Mouse (Mus musculus) liver, embryonic 13.5 days (tissue): ENCODE data around the gene Esyt1. TPM values are rescaled to one million over a fixed set of nuclear protein-coding genes. Genes with fewer than 3 reads are reported as not detected.

Experiments
- ATAC-seq: fragments of 200-750 bp; cut with Nextera tagmentation; 2 replicates; pipeline ENCODE4 v1.8.0; 2017; ENCODE audit warnings: low read depth, mild to moderate bottlenecking, moderate number of reproducible peaks, moderate library complexity
- DNase-seq: peaks from one replicate; pipeline ENCODE4 v3.0.0; 2022
- H3K27ac ChIP-seq: fragments of 300-500 bp; sonication (generic); 2 replicates; pipeline ENCODE4 v1.5.1; 2015; ENCODE audit warnings: moderate library complexity, mild to moderate bottlenecking, inconsistent platforms
- H3K27me3 ChIP-seq: fragments of 300-500 bp; sonication (generic); 2 replicates; pipeline ENCODE4 v1.6.1; 2015; ENCODE audit warnings: mild to moderate bottlenecking, inconsistent platforms
- H3K36me3 ChIP-seq: fragments of 300-500 bp; sonication (generic); 2 replicates; pipeline ENCODE4 v1.6.1; 2015; ENCODE audit warnings: mild to moderate bottlenecking, inconsistent platforms
- H3K4me1 ChIP-seq: fragments of 300-500 bp; sonication (generic); replicated peaks from 2 replicates; pipeline ENCODE4 v1.6.1; 2015; ENCODE audit warnings: inconsistent platforms
- H3K4me2 ChIP-seq: fragments of 300-500 bp; sonication (generic); 2 replicates; pipeline ENCODE4 v1.6.1; 2015; ENCODE audit warnings: inconsistent platforms, mild to moderate bottlenecking, moderate library complexity
- H3K4me3 ChIP-seq: fragments of 300-500 bp; sonication (generic); replicated peaks from 2 replicates; pipeline ENCODE4 v1.5.1; 2015; ENCODE audit warnings: mild to moderate bottlenecking, inconsistent platforms
- H3K9ac ChIP-seq: fragments of 300-500 bp; sonication (generic); 2 replicates; pipeline ENCODE4 v1.6.1; 2015; ENCODE audit warnings: mild to moderate bottlenecking, inconsistent platforms
- H3K9me3 ChIP-seq: fragments of 300-500 bp; sonication (generic); replicated peaks from 2 replicates; pipeline ENCODE4 v1.6.1; 2016; ENCODE audit warnings: inconsistent platforms
- whole genome bisulfite sequencing: fragments of 180-500 bp; shearing (Covaris S2); methylation state at CpG from one replicate; pipeline ENCODE4 v1.1.7; 2015; ENCODE audit not compliant: insufficient replicate concordance; 5-methylcytosine and 5-hydroxymethylcytosine counted together
- polyA plus RNA-seq: library from polyadenylated mRNA; unstranded; fragments of >200 nt; fragmentation: Nextera tagmentation; extraction: Ambion mirVana; gene quantifications from 2 replicates; pipeline ENCODE4 v1.2.1, GENCODE M21; 2015

Esyt1 gene
- polyA plus RNA-seq, 1 experiment from 2014 or later = 10.6 TPM

DNA sequence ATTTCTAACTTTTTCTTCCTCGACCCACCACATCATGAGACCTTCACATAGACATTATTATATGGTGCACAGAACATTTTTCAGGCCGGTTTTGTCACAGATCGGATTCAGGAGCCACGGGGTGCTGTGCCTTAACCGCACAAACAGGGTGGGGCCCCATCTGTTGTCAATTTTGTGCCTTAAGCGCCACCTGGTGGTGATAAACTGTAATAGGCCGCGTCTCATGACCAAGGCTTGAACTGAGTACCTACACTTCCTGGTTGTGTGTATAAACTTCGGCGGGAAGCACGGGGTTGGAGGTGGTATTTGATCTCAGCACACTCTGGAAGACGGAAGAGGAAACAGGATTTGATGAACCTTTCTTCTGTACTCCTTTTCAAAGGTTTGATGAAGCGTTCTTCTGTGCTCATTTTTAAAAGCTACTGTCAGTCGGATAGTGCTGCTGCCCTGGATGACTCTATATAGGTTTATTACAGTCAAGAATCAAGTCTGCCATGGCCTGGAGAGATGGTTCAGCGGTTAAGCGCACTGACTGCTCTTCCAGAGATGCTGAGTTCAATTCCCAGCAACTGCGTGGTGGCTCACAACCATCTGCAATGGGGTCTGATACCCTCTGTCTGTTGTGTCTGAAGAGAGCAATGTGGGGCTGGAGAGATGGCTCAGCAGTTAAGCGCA, 10.7 kb upstream of the Esyt1 start:
- DNase-seq (peak; percentile 86), ATAC-seq (peak; percentile 98)
- WGBS = 13% methylated on average over 18 of the region's 18 CpGs
- no peaks in the 10 kb centered on the region for H3K9me3 ChIP-seq
- peak overlapping the region; percentile 34 for H3K4me3 ChIP-seq
- no peaks in the 10 kb centered on the region; the same call in 1 of the 2 replicates for H3K27me3 ChIP-seq
- peak overlapping the region; percentile 56 for H3K9ac ChIP-seq
- H3K4me2 ChIP-seq = peak overlapping the region; percentile 52
- peak overlapping the region; percentile 58 for H3K27ac ChIP-seq
- H3K4me1 ChIP-seq = peaks cover 21% of the 10 kb centered on the region
- H3K36me3 ChIP-seq = no peaks in the 10 kb centered on the region; the same call in 1 of the 2 replicates

DNA sequence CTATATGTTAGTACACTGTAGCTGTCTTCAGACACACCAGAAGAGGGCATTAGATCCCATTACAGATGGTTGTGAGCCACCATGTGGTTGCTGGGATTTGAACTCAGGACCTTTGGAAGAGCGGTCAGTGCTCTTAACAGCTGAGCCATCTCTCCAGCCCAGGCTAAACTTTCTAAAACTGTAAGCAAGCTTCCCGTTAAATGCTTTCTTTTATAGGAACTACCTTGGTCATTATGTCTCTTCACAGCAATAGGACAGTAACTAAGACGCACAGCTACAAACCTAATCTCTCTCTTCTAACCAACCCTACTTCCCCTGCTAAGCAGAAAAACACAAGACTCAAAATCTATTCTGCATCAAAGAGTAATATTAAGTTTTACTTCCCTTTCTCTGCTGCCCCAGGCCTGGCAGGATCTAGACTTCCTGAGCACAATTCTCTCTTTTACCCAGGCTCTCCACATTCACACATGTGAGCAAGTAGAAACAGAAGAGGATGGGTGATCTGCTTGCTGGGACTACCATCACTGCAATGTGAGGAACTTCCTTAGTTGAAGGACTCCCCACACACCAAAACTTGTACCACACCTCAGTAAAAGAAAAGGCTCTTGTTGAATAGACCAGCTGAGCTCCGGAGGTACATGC, 10.1 kb upstream of the Esyt1 start:
- Histone ChIP-seq H3K36me3 (no peaks in the 10 kb centered on the region), H3K9me3 (no peaks in the 10 kb centered on the region), H3K4me1 (peaks cover 21% of the 10 kb centered on the region), H3K4me3 (peak overlapping the region; percentile 34), H3K4me2 (peak overlapping the region; percentile 52), H3K27me3 (no peaks in the 10 kb centered on the region; the same call in 1 of the 2 replicates), H3K27ac (peak overlapping the region; percentile 58), H3K9ac (peak overlapping the region; percentile 56)
- no peak for DNase-seq
- peak; percentile 40 for ATAC-seq
- WGBS = 61% methylated on average over 4 of the region's 4 CpGs

DNA sequence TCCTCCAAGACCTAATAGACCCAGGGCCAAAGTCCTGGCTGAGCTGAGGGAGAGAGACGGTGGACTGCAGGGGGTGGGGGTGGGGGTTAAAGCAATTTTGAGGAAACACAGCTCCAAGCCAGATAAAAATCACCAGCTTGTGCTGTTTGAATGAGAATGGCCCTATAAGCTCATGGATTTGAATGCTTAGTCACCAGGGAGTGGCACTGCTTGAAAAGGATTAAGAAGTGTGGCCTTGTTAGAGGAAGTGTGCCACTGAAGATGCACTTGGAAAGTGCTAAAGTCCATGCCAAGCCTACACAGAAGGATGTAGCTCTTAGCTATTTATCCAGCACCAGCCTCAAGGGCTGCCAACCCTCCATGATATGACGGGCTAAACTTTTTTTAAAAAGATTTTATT, 9.5 kb upstream of the Esyt1 start:
- no peak overlapping the region for H3K4me2 ChIP-seq
- no peak overlapping the region for H3K27ac ChIP-seq
- no peaks in the 10 kb centered on the region for H3K9me3 ChIP-seq
- DNase-seq = no peak
- H3K36me3 ChIP-seq = no peaks in the 10 kb centered on the region
- H3K4me3 ChIP-seq = no peak overlapping the region
- no peak for ATAC-seq
- H3K4me1 ChIP-seq = peaks cover 21% of the 10 kb centered on the region
- no peak overlapping the region for H3K9ac ChIP-seq
- 73% methylated on average over 2 of the region's 2 CpGs for WGBS
- no peaks in the 10 kb centered on the region; the same call in 1 of the 2 replicates for H3K27me3 ChIP-seq

DNA sequence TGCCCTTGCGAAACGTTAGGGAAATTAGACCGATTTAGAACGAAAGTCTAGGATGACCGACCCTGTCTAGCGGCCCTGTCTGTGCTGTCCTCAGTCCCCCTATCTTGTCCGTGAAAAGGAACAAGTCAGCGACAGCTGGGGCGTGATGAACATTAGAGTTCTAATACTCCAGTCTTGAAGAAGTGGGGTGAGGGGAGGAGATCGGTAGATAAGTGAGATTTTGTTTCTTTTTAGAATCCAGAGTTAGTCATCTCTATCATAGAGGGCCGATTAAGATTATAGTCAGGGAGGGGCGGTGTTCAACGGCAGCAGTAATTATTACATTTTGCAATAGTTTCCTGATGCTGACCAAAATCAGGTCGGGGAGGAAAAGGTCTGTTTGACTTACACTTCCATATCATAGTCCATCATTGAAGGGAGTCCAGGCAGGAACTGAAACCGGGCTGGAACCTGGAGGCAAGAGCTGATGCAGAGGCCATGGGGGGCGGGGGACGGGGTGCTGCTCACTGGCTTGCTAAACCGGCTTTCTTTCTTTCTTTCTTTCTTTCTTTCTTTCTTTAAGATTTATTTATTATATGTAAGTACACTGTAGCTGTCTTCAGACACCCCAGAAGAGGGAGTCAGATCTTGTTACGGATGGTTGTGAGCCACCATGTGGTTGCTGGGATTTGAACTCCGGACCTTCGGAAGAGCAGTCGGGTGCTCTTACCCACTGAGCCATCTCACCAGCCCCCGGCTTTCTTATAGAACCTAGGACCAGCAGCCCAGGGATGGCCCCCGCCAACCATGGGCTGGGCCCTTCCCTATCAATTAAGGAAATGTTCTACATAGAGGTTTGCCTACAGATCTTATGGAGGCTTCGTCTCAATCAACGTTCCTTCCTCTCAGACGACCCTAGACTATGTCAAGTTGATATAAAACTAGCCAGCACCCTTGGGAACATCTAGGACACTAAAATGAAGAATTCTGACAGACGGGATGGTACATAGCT, 990 bp upstream of the Esyt1 start:
- peak overlapping the region; percentile 87 for H3K4me3 ChIP-seq
- H3K27ac ChIP-seq = peak overlapping the region; percentile 76
- H3K4me1 ChIP-seq = peaks cover 34% of the 10 kb centered on the region
- DNase-seq = no peak
- H3K36me3 ChIP-seq = peaks cover under 1% of the 10 kb centered on the region
- 22% methylated on average over 28 of the region's 28 CpGs for WGBS
- peak overlapping the region; percentile 71 for H3K9ac ChIP-seq
- 0 out of 2 replicates have a peak, but pooled peaks cover 3% of the 10 kb centered on the region for H3K27me3 ChIP-seq
- H3K9me3 ChIP-seq = no peaks in the 10 kb centered on the region
- peak; percentile 25; the same call in 1 of the 2 replicates for ATAC-seq
- H3K4me2 ChIP-seq = peak overlapping the region; percentile 100

DNA sequence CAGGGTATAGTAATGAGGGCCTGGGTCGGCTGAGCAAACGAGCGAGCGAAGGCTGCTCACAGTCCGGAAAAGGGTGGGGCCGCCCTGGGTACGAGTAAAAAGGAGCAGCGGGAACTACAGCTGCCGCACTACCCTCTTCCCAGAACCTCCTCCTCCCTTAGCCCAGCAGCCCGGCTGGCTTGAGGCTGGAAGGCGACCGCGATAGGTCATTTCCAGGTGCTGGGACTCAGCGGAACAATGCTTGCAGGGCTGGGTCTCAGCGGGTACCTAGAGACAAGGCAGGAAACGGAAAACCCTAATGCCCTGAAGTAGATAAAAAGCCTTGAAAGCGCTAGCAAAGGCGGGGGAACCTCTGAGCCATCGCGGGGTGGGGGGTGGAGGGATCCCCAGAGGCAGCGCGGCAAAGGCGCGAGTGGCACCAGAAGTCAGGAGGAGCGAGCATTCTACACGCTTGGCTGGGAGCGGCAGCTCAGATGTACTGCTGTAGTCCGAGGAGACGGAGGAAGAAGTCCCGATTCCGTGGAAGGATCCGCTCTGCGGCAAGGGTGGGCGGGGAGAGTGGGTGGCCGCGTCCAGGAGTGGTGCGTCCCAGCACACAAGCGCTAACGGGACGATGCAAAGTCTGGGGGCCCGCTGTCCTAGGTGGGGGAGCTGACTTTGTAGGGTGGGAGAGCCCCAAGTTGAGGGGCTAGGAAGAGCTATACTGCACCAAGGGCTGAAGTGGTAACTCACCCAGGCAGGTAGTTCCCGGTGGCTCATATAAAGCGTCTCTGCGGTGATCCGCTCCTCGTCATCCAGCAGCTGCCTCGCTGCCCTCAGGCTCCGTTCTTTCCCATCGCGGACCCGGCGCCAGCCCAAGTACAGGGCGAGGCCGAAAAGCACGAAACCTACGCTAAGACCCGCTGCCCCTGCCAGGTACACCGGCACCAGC, 674 bp downstream of the Esyt1 start:
- 1% methylated on average over 58 of the region's 58 CpGs for WGBS
- Histone ChIP-seq H3K9me3 (no peaks in the 10 kb centered on the region), H3K36me3 (peaks cover 17% of the 10 kb centered on the region), H3K4me3 (peak overlapping the region; percentile 87), H3K4me2 (peak overlapping the region; percentile 100), H3K9ac (peak overlapping the region; percentile 91), H3K27ac (peak overlapping the region; percentile 93), H3K4me1 (peaks cover 34% of the 10 kb centered on the region), H3K27me3 (0 out of 2 replicates have a peak, but pooled peaks cover 3% of the 10 kb centered on the region)
- ATAC-seq (peak; percentile 18), DNase-seq (no peak)

DNA sequence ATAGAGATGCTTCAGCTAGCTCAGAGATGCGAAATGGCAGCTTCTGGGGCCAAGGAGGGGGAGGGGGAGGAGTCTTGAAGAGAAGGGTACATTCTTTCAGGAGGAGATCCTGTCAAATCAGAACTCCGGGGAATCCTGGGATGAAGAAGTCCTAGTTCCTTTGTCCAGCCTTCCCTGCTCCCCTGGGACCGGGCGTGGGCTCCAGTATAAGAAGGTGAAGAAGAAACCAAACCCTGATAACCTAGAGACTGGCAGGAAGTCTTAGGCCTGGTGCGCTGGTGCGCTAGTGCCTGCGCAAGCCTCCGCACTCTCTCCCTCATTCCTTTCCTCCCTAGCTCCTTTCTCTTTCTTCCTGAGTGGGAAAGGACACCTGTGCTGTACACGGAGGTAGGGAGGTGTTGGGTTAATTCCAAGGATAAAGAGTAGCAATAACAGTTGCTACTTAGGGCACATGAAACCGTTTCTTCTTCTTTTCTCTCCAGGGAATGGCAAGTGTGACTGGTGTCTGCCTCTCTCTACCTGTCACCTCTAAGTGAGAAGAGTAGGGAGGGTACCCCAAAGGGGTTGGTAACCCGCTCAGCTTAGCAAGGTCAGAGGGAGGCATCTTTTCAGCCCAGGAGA, 1.4 kb downstream of the Esyt1 start:
- 20% methylated on average over 11 of the region's 11 CpGs for WGBS
- peak overlapping the region; percentile 93 for H3K27ac ChIP-seq

DNA sequence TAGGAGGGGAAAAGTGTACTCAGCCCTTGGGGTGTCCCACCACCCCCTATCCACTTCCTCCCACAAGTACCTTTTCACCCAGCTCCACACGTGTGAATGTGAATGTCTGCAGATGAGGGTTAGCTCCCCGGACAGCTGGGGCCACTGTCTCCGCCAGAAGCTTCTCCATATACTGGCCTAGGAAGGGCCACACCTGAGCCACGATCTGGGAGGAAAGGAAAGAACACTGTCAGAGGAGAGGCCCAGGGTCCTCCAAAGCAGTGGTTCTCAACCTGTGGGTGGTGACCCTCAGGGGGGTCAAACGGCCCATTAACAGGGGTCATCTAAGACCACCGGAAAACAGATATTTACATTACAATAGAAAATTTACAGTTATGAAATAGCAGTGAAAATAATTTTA, 3.3 kb downstream of the Esyt1 start:
- no peak overlapping the region for H3K4me3 ChIP-seq
- 73% methylated on average over 6 of the region's 6 CpGs for WGBS
- no peak overlapping the region for H3K4me2 ChIP-seq
- ATAC-seq = no peak
- no peaks in the 10 kb centered on the region for H3K9me3 ChIP-seq
- peaks cover 34% of the 10 kb centered on the region for H3K36me3 ChIP-seq
- DNase-seq = no peak
- H3K27me3 ChIP-seq = 0 out of 2 replicates have a peak, but pooled peaks cover 3% of the 10 kb centered on the region
- no peak overlapping the region for H3K27ac ChIP-seq
- no peak overlapping the region for H3K9ac ChIP-seq
- peaks cover 40% of the 10 kb centered on the region for H3K4me1 ChIP-seq

More for the DNA sequence above, 1.4 kb downstream of the Esyt1 start:
- ATAC-seq = no peak
- Histone ChIP-seq H3K9ac (peak overlapping the region; percentile 91), H3K36me3 (peaks cover 24% of the 10 kb centered on the region), H3K27me3 (0 out of 2 replicates have a peak, but pooled peaks cover 3% of the 10 kb centered on the region), H3K4me3 (peak overlapping the region; percentile 87), H3K9me3 (no peaks in the 10 kb centered on the region), H3K4me2 (peak overlapping the region; percentile 100), H3K4me1 (peaks cover 34% of the 10 kb centered on the region)
- DNase-seq = no peak

DNA sequence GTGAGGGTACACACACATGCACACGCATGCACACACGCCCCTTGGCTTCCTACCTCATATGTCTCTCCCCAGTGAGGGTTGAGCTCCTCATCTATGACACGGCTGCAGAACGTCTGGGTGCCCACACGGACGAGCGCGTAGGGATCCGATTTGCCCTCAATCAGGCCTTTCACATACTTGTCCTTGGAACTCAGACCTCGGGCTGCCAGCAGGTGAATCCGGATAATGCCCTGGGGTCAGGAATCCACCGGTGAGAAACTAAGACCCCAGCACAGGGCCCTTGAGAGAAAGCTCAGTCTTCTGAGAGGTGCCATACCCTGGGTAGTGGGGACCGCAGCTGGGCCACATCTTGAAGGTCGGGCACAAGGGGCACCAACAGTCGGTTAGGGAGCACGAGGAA, 5.1 kb downstream of the Esyt1 start:
- no peaks in the 10 kb centered on the region for H3K9me3 ChIP-seq
- H3K4me1 ChIP-seq = peaks cover 45% of the 10 kb centered on the region
- no peak overlapping the region for H3K9ac ChIP-seq
- DNase-seq (no peak), ATAC-seq (no peak)
- no peak overlapping the region for H3K4me2 ChIP-seq
- H3K36me3 ChIP-seq = peaks cover 47% of the 10 kb centered on the region
- no peak overlapping the region for H3K27ac ChIP-seq
- H3K27me3 ChIP-seq = 0 out of 2 replicates have a peak, but pooled peaks cover 3% of the 10 kb centered on the region
- no peak overlapping the region for H3K4me3 ChIP-seq
- 85% methylated on average over 16 of the region's 16 CpGs for WGBS

DNA sequence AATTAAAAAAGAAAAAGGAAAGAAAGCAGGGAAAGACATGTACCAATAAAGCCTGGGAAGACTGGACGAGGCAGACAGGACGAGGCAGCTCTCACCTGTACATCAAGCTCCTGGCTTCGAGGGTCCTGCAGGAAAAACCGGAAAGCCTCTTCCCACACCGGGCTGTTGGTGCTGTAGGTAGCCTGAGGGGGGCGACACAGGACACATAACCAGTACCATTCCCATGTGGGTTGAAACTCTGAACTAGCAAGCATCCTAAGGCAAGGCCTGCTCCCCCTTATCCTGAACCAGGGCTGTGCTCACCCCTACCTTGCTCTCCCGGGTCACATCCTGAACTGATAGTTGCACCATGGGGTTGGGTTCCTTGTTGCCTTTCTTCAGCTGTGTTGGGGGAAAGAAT, 6.8 kb downstream of the Esyt1 start:
- Histone ChIP-seq H3K36me3 (peaks cover 56% of the 10 kb centered on the region), H3K4me3 (no peak overlapping the region), H3K4me2 (no peak overlapping the region), H3K4me1 (peaks cover 36% of the 10 kb centered on the region), H3K27ac (no peak overlapping the region), H3K9me3 (no peaks in the 10 kb centered on the region), H3K9ac (no peak overlapping the region), H3K27me3 (0 out of 2 replicates have a peak, but pooled peaks cover under 1% of the 10 kb centered on the region)
- ATAC-seq (no peak), DNase-seq (no peak)
- 74% methylated on average over 7 of the region's 7 CpGs for WGBS

DNA sequence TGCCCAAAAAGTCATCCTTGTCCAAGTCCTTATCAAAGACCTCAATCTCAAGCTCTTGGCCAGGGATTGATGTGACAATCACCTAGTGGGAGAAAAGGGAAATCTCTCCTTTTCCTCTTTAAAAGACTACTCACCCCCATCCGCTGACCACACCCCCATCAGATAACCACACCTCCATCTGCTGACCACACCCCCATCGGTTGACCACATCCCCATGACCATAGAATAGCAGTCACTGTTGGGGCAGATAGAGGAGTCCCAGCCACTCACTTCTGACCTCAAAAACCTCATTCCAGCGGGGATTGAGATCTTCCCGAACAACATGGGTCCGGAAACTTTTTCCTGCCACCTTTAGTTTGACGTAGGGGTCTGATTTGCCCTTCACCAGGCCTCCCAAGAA, 9.0 kb downstream of the Esyt1 start:
- DNase-seq = no peak
- ATAC-seq = no peak
- 0 out of 2 replicates have a peak overlapping the region, but pooled peaks have one; percentile 22 for H3K9ac ChIP-seq
- H3K4me2 ChIP-seq = no peak overlapping the region
- H3K27ac ChIP-seq = no peak overlapping the region
- H3K4me1 ChIP-seq = peaks cover 35% of the 10 kb centered on the region
- H3K27me3 ChIP-seq = no peaks in the 10 kb centered on the region
- 15% methylated on average over 6 of the region's 6 CpGs for WGBS
- H3K9me3 ChIP-seq = no peaks in the 10 kb centered on the region
- no peak overlapping the region for H3K4me3 ChIP-seq
- H3K36me3 ChIP-seq = peaks cover 69% of the 10 kb centered on the region
